Comparison of ENCODE assay signal across 8 mouse cellular contexts in genomic region chr9:64050513-64051065, GRCm38 (mm10). TPM values are rescaled to one million over a fixed set of nuclear protein-coding genes. Genes with fewer than 3 reads are reported as not detected.
DNase-seq lines count a peak whose midpoint lies in the region; ATAC-seq lines count a peak whose summit lies in the region.

No protein-coding gene starts in this region.

- peak overlapping the region; percentile 73 for H3K4me2 ChIP-seq in embryonic facial prominence, embryonic 13.5 days
- peak overlapping the region; percentile 55 for H3K4me2 ChIP-seq in hindbrain, embryonic 12.5 days (replicated peaks)

- H3K4me3 ChIP-seq in megakaryocyte, embryonic 14.5 days (replicated peaks) = peak overlapping the region; percentile 90
- peak overlapping the region; percentile 42 for H3K4me3 ChIP-seq in embryonic facial prominence, embryonic 13.5 days
- no peak overlapping the region for H3K4me3 ChIP-seq in hindbrain, embryonic 12.5 days

- peak overlapping the region; percentile 71 for H3K27ac ChIP-seq in embryonic facial prominence, embryonic 13.5 days
- H3K27ac ChIP-seq in hindbrain, embryonic 12.5 days = no peak overlapping the region

- no peaks in the 10 kb centered on the region for H3K9me3 ChIP-seq in megakaryocyte, embryonic 14.5 days
- no peaks in the 10 kb centered on the region for H3K9me3 ChIP-seq in embryonic facial prominence, embryonic 13.5 days
- no peaks in the 10 kb centered on the region for H3K9me3 ChIP-seq in hindbrain, embryonic 12.5 days (replicated peaks)

- H3K4me1 ChIP-seq in megakaryocyte, embryonic 14.5 days = peaks cover 85% of the 10 kb centered on the region
- peaks cover 29% of the 10 kb centered on the region for H3K4me1 ChIP-seq in embryonic facial prominence, embryonic 13.5 days
- peaks cover 15% of the 10 kb centered on the region for H3K4me1 ChIP-seq in hindbrain, embryonic 12.5 days

- H3K9ac ChIP-seq in embryonic facial prominence, embryonic 13.5 days = 0 out of 2 replicates have a peak overlapping the region, but pooled peaks have one; percentile 62
- H3K9ac ChIP-seq in hindbrain, embryonic 12.5 days = no peak overlapping the region

- no peaks in the 10 kb centered on the region for H3K27me3 ChIP-seq in megakaryocyte, embryonic 14.5 days (replicated peaks)
- H3K27me3 ChIP-seq in embryonic facial prominence, embryonic 13.5 days = no peaks in the 10 kb centered on the region
- H3K27me3 ChIP-seq in hindbrain, embryonic 12.5 days = peaks cover 16% of the 10 kb centered on the region

- 30% methylated on average over 8 of the region's 8 CpGs for WGBS in embryonic facial prominence, embryonic 13.5 days
- WGBS in hindbrain, embryonic 12.5 days = 41% methylated on average over 8 of the region's 8 CpGs

- ATAC-seq in megakaryocyte, adult 5-6 weeks (ENCODE audit: poor library complexity, severe bottlenecking) = no peak
- no peak for ATAC-seq in embryonic facial prominence, embryonic 13.5 days (ENCODE audit: insufficient number of reproducible peaks, insufficient read depth, low FRiP score, low TSS enrichment, low read depth)
- no peak for ATAC-seq in hindbrain, embryonic 12.5 days (ENCODE audit: low FRiP score)

- H3K36me3 ChIP-seq in megakaryocyte, embryonic 14.5 days (replicated peaks; ENCODE audit: low read length) = no peaks in the 10 kb centered on the region
- no peaks in the 10 kb centered on the region for H3K36me3 ChIP-seq in embryonic facial prominence, embryonic 13.5 days
- no peaks in the 10 kb centered on the region for H3K36me3 ChIP-seq in hindbrain, embryonic 12.5 days

- peak; percentile 25 for DNase-seq in lung, postnatal 10 days
- DNase-seq in embryo, embryonic 9.5 days (ENCODE audit: extremely low spot score) = no peak
- DNase-seq in frontal cortex, postnatal 14 days (ENCODE audit: low spot score in 2 of 2) = no peak
- no peak for DNase-seq in frontal cortex, postnatal 25 days (ENCODE audit: low spot score in 2 of 2)

RNA-seq across cellular contexts. Expression of gene Smad6, which starts 28.7 kb away (rescaled TPM):
- polyA plus RNA-seq in megakaryocyte, embryonic 14.5 days (2012; ENCODE audit: insufficient read depth, low replicate concordance) = 19.3 and 52.2 TPM in 2 replicates
- total RNA-seq in megakaryocyte, adult 5-6 weeks (2015) = 0.52 and 0.96 TPM in 2 replicates
- total RNA-seq in megakaryocyte, adult 5-6 weeks (2017) = 1.3 and 1.7 TPM in 2 replicates
- 16.7 and 17.4 TPM in 2 replicates for polyA plus RNA-seq in embryonic facial prominence, embryonic 13.5 days (2015; fragmentation: Nextera tagmentation; extraction: Ambion mirVana)
- 12.4 and 13.0 TPM in 2 replicates for polyA plus RNA-seq in hindbrain, embryonic 12.5 days (2016; fragmentation: Nextera tagmentation; extraction: Ambion mirVana)
